Mouse (Mus musculus) lung, embryonic 15.5 days (tissue): ENCODE data around the gene Crtc2. TPM values are rescaled to one million over a fixed set of nuclear protein-coding genes. Genes with fewer than 3 reads are reported as not detected.
"Not testable (repeated sequence)": the region's sequence is repeated elsewhere in the genome, so short reads cannot be mapped to it uniquely, and the experiment has no call there.

Experiments
- ATAC-seq: fragments of 200-750 bp; cut with Nextera tagmentation; 2 replicates; pipeline ENCODE4 v1.8.0; 2017; ENCODE audit warnings: moderate number of reproducible peaks, borderline replicate concordance; ENCODE audit not compliant: low FRiP score, low TSS enrichment; ENCODE audit errors: extremely low read depth
- H3K27ac ChIP-seq: fragments of 300-500 bp; sonication (generic); 2 replicates; pipeline ENCODE4 v1.5.1; 2015; ENCODE audit warnings: moderate library complexity, mild to moderate bottlenecking, inconsistent platforms
- H3K27me3 ChIP-seq: fragments of 300-500 bp; sonication (generic); 2 replicates; pipeline ENCODE4 v1.6.1; 2015; ENCODE audit warnings: inconsistent platforms
- H3K36me3 ChIP-seq: fragments of 300-500 bp; sonication (generic); 2 replicates; pipeline ENCODE4 v1.6.1; 2015; ENCODE audit warnings: inconsistent platforms
- H3K4me1 ChIP-seq: fragments of 300-500 bp; sonication (generic); 2 replicates; pipeline ENCODE4 v1.6.1; 2015; ENCODE audit warnings: inconsistent platforms
- H3K4me2 ChIP-seq: fragments of 300-500 bp; sonication (generic); 2 replicates; pipeline ENCODE4 v1.6.1; 2015; ENCODE audit warnings: inconsistent platforms, mild to moderate bottlenecking, moderate library complexity
- H3K4me3 ChIP-seq: fragments of 300-500 bp; sonication (generic); 2 replicates; pipeline ENCODE4 v1.5.1; 2015; ENCODE audit warnings: mild to moderate bottlenecking, inconsistent platforms
- H3K9ac ChIP-seq: fragments of 300-500 bp; sonication (generic); 2 replicates; pipeline ENCODE4 v1.6.1; 2015; ENCODE audit warnings: inconsistent platforms
- H3K9me3 ChIP-seq: fragments of 300-500 bp; sonication (generic); 2 replicates; pipeline ENCODE4 v1.6.1; 2016; ENCODE audit warnings: inconsistent platforms
- WGBS: fragments of 180-500 bp; shearing (Covaris S2); methylation state at CpG from one replicate; pipeline ENCODE4 v1.1.7; 2015; 5-methylcytosine and 5-hydroxymethylcytosine counted together
- polyA plus RNA-seq: library from polyadenylated mRNA; unstranded; fragments of >200 nt; fragmentation: Nextera tagmentation; extraction: Ambion mirVana; gene quantifications from 2 replicates; pipeline ENCODE4 v1.2.1, GENCODE M21; 2015

Crtc2 gene
- polyA plus RNA-seq, 1 experiment from 2014 or later, result 21.1 TPM

- Histone ChIP-seq H3K27me3 (no peaks in the 10 kb centered on the region), H3K36me3 (peaks cover 13% of the 10 kb centered on the region), H3K27ac (peak overlapping the region; percentile 90), H3K4me2 (peak overlapping the region; percentile 69), H3K4me3 (peak overlapping the region; percentile 70), H3K9me3 (no peaks in the 10 kb centered on the region), H3K4me1 (peaks cover 34% of the 10 kb centered on the region), H3K9ac (peak overlapping the region; percentile 50)
- WGBS, result 1% methylated on average over 3 of the region's 3 CpGs
- ATAC-seq, result no peak
Measured at GRCm38 (mm10) chr3:90247630-90247959, 6.4 kb upstream of the Crtc2 start.

DNA sequence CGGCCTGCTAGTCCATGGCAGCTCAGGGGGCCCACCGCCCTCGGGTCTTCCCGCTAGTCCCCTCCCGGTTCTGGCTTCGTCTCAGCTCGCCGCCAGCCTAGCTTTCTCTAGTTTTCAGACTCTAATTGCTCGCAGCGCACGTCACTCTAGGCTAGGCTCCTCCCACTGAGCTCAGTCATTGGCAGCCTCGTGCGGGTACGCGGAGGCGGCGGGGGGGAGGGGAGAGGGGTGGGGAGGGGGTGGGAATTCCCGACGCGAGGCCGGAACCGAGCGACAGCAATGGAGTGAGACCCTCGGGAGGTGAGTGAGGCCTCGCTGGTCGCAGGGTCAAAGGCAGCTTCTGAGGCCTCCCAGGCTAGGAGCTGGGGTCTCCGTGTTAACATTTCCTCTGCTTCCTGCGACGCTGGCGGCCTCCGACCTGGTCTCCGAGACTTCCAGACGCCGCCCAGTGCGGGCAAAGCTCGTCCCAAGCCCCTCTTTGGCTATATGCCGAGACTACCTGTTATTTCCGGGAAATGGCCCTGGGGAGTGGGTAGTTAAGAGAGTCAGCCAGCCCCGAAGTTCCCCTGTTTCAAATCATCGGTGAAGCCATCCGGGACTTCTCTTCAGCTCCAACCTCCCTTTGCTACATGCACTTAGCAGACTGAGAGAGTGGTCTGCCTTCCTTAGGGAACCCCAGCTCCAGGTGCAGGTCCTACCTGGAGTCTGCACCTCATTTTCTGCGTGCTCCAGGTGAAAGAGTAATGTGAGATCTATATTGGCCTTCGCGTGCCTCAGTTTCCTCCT lies 5.8 kb upstream of the Crtc2 start, which contains the start of gene Slc39a1:
Slc39a1 (plus strand) TSS at position 213 of the 786 bp plus-strand sequence.
- H3K27me3 ChIP-seq, result no peaks in the 10 kb centered on the region
- peak; percentile 94 for ATAC-seq
- 0% methylated on average over 38 of the region's 44 CpGs for whole genome bisulfite sequencing
- peak within 1 kb of the TSS; percentile 70 for H3K4me3 ChIP-seq
- peaks cover 13% of the 10 kb centered on the region for H3K36me3 ChIP-seq
- no peaks in the 10 kb centered on the region for H3K9me3 ChIP-seq
- peaks cover 28% of the 10 kb centered on the region for H3K4me1 ChIP-seq
- H3K27ac ChIP-seq, result peak within 1 kb of the TSS; percentile 90
- peak within 1 kb of the TSS; percentile 79 for H3K9ac ChIP-seq
- peak within 1 kb of the TSS; percentile 88 for H3K4me2 ChIP-seq

DNA sequence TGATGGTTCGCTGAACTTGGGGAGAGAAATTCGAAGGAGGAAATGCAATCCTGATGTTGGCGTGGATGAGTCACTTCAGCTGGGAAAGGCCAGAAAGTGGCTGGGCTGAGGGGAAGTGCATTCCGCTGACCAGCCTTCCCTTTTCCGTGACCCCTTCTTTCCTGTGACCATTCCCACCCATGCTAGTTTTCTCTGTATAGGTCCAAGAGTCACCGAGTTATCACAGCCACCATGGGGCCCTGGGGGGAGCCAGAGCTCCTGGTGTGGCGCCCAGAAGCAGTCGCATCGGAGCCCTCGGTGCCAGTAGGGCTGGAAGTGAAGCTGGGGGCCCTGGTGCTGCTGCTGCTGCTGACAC lies 5.2 kb upstream of the Crtc2 start:
- peaks cover 13% of the 10 kb centered on the region for H3K36me3 ChIP-seq
- peaks cover 22% of the 10 kb centered on the region for H3K4me1 ChIP-seq
- no peaks in the 10 kb centered on the region for H3K27me3 ChIP-seq
- H3K9ac ChIP-seq, result peak overlapping the region; percentile 79
- peak overlapping the region; percentile 84 for H3K27ac ChIP-seq
- WGBS, result 1% methylated on average over 10 of the region's 10 CpGs
- no peak for ATAC-seq
- peak overlapping the region; percentile 70 for H3K4me3 ChIP-seq
- peak overlapping the region; percentile 88 for H3K4me2 ChIP-seq
- no peaks in the 10 kb centered on the region for H3K9me3 ChIP-seq

DNA sequence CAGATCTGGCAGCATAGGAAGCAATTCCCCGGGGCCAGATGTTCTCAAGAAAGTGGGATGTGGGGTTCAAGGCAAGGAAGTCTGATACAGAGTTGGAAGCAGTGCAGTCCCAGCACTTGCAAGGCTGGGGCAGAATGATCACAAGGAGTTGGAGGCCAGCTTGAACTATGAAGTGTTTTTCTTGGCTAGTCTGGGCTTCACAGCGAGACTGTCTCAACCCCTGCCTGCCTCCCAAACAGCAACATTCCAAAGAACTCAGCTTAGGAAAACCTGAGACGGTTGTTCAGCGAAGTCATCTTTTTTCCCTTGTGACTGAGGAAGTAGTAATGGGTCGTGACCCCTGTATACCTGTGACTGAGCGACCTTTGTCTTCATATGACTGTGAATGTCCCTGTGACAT lies 3.2 kb upstream of the Crtc2 start:
- Histone ChIP-seq H3K9me3 (no peaks in the 10 kb centered on the region), H3K36me3 (peaks cover 13% of the 10 kb centered on the region), H3K4me1 (peaks cover 29% of the 10 kb centered on the region), H3K27me3 (no peaks in the 10 kb centered on the region), H3K4me3 (no peak overlapping the region), H3K9ac (no peak overlapping the region), H3K27ac (no peak overlapping the region), H3K4me2 (no peak overlapping the region)
- 79% methylated on average over 6 of the region's 6 CpGs for WGBS
- no peak for ATAC-seq

- not testable (repeated sequence) for ATAC-seq, H3K9ac ChIP-seq, H3K4me3 ChIP-seq, H3K9me3 ChIP-seq, H3K27ac ChIP-seq, H3K4me2 ChIP-seq, H3K27me3 ChIP-seq
- Histone ChIP-seq H3K36me3 (peaks cover 13% of the 10 kb centered on the region), H3K4me1 (peaks cover 31% of the 10 kb centered on the region)
- 94% methylated on average over 10 of the region's 12 CpGs for WGBS
Measured at GRCm38 (mm10) chr3:90251731-90252226, 2.2 kb upstream of the Crtc2 start.

DNA sequence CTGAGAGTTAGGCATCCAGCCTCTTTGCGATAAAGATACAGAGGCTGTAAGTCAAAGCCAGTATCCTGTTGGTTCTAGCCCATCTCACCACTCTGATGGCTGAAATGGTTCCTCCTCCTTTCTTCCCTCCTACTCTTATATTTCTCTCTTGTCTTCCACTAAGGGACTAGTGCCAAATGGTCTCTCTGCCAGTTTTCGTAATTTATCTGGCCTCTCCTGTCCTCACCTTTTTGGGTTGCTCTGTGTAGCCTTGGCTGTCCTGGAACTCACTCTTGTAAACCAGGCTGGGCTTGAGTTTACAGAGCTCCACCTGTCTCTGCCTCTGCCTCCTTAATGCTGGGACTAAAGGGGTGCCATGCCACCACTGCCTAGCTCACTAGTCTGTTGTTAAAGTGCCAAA lies 1.3 kb upstream of the Crtc2 start:
- H3K4me1 ChIP-seq, result peaks cover 28% of the 10 kb centered on the region
- H3K36me3 ChIP-seq, result peaks cover 20% of the 10 kb centered on the region
- H3K9me3 ChIP-seq, H3K27me3 ChIP-seq, H3K9ac ChIP-seq, H3K27ac ChIP-seq, H3K4me2 ChIP-seq, ATAC-seq, H3K4me3 ChIP-seq: not testable (repeated sequence)
- WGBS, result 94% methylated on average over 2 of the region's 2 CpGs

GRCm38 (mm10) chr3:90253174-90253573 lies 789 bp upstream of the Crtc2 start:
- H3K9me3 ChIP-seq, H3K4me3 ChIP-seq, H3K27me3 ChIP-seq, H3K9ac ChIP-seq, H3K27ac ChIP-seq, ATAC-seq: not testable (repeated sequence)
- Histone ChIP-seq H3K4me2 (peak overlapping the region; percentile 54; the same call in 1 of the 2 replicates), H3K4me1 (peaks cover 27% of the 10 kb centered on the region), H3K36me3 (peaks cover 24% of the 10 kb centered on the region)
- 68% methylated on average over 1 of the region's 1 CpGs for WGBS

DNA sequence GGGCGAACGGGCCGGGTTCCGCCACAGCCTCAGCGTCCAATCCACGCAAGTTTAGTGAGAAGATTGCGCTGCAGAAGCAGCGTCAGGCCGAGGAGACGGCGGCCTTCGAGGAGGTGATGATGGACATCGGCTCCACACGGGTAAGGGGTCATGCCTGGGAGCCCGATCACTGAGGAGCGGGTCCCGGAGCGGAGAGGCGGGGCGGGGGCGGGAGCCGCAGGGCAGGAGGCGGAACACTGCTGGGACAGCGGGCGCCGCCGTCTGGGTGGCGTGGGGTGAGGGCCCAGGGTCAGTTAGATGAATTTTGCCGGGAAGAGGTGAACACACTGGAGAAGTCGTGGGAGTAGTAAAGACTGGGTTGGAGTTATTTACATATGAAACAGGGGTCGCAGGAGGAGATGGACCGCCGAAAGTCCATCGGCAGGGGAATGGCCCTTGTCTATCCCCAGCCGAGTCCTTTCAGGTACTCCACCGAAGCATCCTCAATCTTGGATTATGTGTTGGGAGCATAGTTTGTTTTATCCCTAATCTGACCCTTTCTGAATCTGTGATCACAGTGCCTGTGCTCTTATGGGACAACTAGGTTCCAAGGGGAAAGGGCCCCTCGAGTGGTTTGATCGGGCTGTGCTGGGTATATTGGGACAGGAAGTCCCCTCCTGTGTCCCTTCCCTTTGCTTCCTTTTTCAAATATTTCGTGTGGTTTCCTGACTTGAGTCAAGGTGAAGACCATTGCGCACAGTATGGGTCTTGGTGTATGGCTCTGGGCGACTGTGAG lies 643 bp downstream of the Crtc2 start:
- Histone ChIP-seq H3K9me3 (no peaks in the 10 kb centered on the region), H3K27me3 (no peaks in the 10 kb centered on the region), H3K36me3 (peaks cover 38% of the 10 kb centered on the region), H3K9ac (peak overlapping the region; percentile 92), H3K27ac (peak overlapping the region; percentile 91), H3K4me3 (peak overlapping the region; percentile 89), H3K4me1 (peaks cover 17% of the 10 kb centered on the region), H3K4me2 (peak overlapping the region; percentile 68)
- WGBS, result under 1% methylated on average over 41 of the region's 41 CpGs
- peak; percentile 72 for ATAC-seq

GRCm38 (mm10) chr3:90255194-90255565 lies 1.2 kb downstream of the Crtc2 start:
- H3K36me3 ChIP-seq, result peaks cover 44% of the 10 kb centered on the region

GRCm38 (mm10) chr3:90255784-90256353 lies 1.9 kb downstream of the Crtc2 start:
- Histone ChIP-seq H3K4me2 (peak overlapping the region; percentile 68; the same call in 1 of the 2 replicates), H3K9ac (0 out of 2 replicates have a peak overlapping the region, but pooled peaks have one; percentile 0), H3K4me3 (peak overlapping the region; percentile 89; the same call in 1 of the 2 replicates)

More at GRCm38 (mm10) chr3:90255194-90255565, 1.2 kb downstream of the Crtc2 start:
- Histone ChIP-seq H3K27me3 (no peaks in the 10 kb centered on the region), H3K4me3 (peak overlapping the region; percentile 89), H3K27ac (peak overlapping the region; percentile 91; the same call in 1 of the 2 replicates), H3K4me1 (peaks cover 17% of the 10 kb centered on the region), H3K9me3 (no peaks in the 10 kb centered on the region), H3K9ac (peak overlapping the region; percentile 92), H3K4me2 (peak overlapping the region; percentile 68)
- ATAC-seq, result no peak
- 15% methylated on average over 2 of the region's 2 CpGs for WGBS

GRCm38 (mm10) chr3:90256731-90257530 lies 3.0 kb downstream of the Crtc2 start:
- H3K9me3 ChIP-seq, result no peaks in the 10 kb centered on the region
- H3K36me3 ChIP-seq, result peaks cover 48% of the 10 kb centered on the region
- H3K27ac ChIP-seq, result no peak overlapping the region
- H3K4me2 ChIP-seq, result no peak overlapping the region
- H3K4me1 ChIP-seq, result peaks cover 11% of the 10 kb centered on the region
- no peak overlapping the region for H3K9ac ChIP-seq
- no peak overlapping the region for H3K4me3 ChIP-seq
- H3K27me3 ChIP-seq, result no peaks in the 10 kb centered on the region
- no peak for ATAC-seq
- 83% methylated on average over 19 of the region's 19 CpGs for WGBS

More at GRCm38 (mm10) chr3:90255784-90256353, 1.9 kb downstream of the Crtc2 start:
- H3K27ac ChIP-seq, result no peak overlapping the region
- no peak for ATAC-seq
- no peaks in the 10 kb centered on the region for H3K9me3 ChIP-seq
- 88% methylated on average over 14 of the region's 14 CpGs for WGBS
- H3K36me3 ChIP-seq, result peaks cover 47% of the 10 kb centered on the region
- no peaks in the 10 kb centered on the region for H3K27me3 ChIP-seq
- H3K4me1 ChIP-seq, result peaks cover 13% of the 10 kb centered on the region
